Mouse (Mus musculus) inflammation-experienced regulatory T-cells, adult 6 months (primary cell): ENCODE data around the gene Lad1. TPM values are rescaled to one million over a fixed set of nuclear protein-coding genes. Genes with fewer than 3 reads are reported as not detected.

Source experiments
- polyA plus RNA-seq, 3 experiments: library from polyadenylated mRNA; unstranded; fragments of 100-300 nt; shearing (Covaris generic); gene quantifications; one replicate each; pipeline ENCODE4 v1.2.1; 2017

The Lad1 gene
- polyA plus RNA-seq, 3 experiments from 2014 or later, result 1.9 to 5.2 (median 2.4) TPM

Other genes with a start within 250 kb of the Lad1 start
- gene Nav1, start 211.3 kb upstream of the Lad1 start, polyA plus RNA-seq, result 1 to 10 TPM in 1 of 3 experiments, under 1 TPM in 2; 0.34 to 1.7 (median 0.43) TPM
- gene Csrp1, start 98.5 kb upstream of the Lad1 start, polyA plus RNA-seq, result 10 to 100 TPM; 19.5 to 31.9 (median 26.9) TPM
- 1 to 10 TPM in 1 of 3 experiments, under 1 TPM in 1, not detected in 1; 0.94 to 7.2 TPM for gene Phlda3, start 52.5 kb upstream of the Lad1 start, polyA plus RNA-seq
- not detected for gene Tnni1, start 39.2 kb upstream of the Lad1 start, polyA plus RNA-seq
- under 1 TPM in 1 of 3 experiments, not detected in 2; 0.24 TPM for gene Tnnt2, start 17.8 kb downstream of the Lad1 start, polyA plus RNA-seq
- not detected for gene Pkp1, start 100.6 kb downstream of the Lad1 start, polyA plus RNA-seq
- not detected for gene Igfn1, start 187.7 kb downstream of the Lad1 start, polyA plus RNA-seq
- 10 to 100 TPM; 20.7 to 39.2 (median 32.3) TPM for gene Tmem9, start 189.6 kb downstream of the Lad1 start, polyA plus RNA-seq
- not detected for gene Ascl5, start 232.2 kb downstream of the Lad1 start, polyA plus RNA-seq
- 1 to 10 TPM; 2.7 to 5.0 (median 4.9) TPM for gene Cacna1s, start 234.2 kb downstream of the Lad1 start, polyA plus RNA-seq